Mouse (Mus musculus) retina, postnatal 1 day (tissue): ENCODE data around the gene Larp1.
A peak's percentile ranks its signal among the peaks of the same experiment; 100 is the strongest.

Experiments used
- DNase-seq: peaks from one replicate; pipeline ENCODE4 v3.0.0-alpha.2; 2012

Gene Larp1

GRCm38 (mm10) chr11:58009051-58009515, at the start of gene Larp1:
Gene Larp1, plus strand, starts transcription at chr11:58009064.
- DNase-seq: no peak

- DNase-seq: no peak
These were observed 48.9 kb upstream of the Larp1 start for GRCm38 (mm10) chr11:57959924-57960323.

GRCm38 (mm10) chr11:57962382-57963285, 46.2 kb upstream of the Larp1 start:
- peak; percentile 91 for DNase-seq

GRCm38 (mm10) chr11:57963291-57963870, 45.5 kb upstream of the Larp1 start:
- DNase-seq: peak; percentile 26

GRCm38 (mm10) chr11:57966630-57967029, 42.2 kb upstream of the Larp1 start:
- DNase-seq: no peak

GRCm38 (mm10) chr11:57968301-57968700, 40.6 kb upstream of the Larp1 start:
- DNase-seq: no peak

GRCm38 (mm10) chr11:57970541-57970940, 38.3 kb upstream of the Larp1 start:
- no peak for DNase-seq

- DNase-seq: no peak
These were observed 35.6 kb upstream of the Larp1 start for GRCm38 (mm10) chr11:57973001-57973912.

GRCm38 (mm10) chr11:57973913-57974234, 35.0 kb upstream of the Larp1 start:
- no peak for DNase-seq

- no peak for DNase-seq
These were observed 33.0 kb upstream of the Larp1 start for GRCm38 (mm10) chr11:57975876-57976275.

GRCm38 (mm10) chr11:57977681-57978080, 31.2 kb upstream of the Larp1 start:
- DNase-seq: no peak

- DNase-seq: no peak
These were observed 29.2 kb upstream of the Larp1 start for GRCm38 (mm10) chr11:57979621-57980020.

- DNase-seq: no peak
These were observed 27.6 kb upstream of the Larp1 start for GRCm38 (mm10) chr11:57981083-57981809.

GRCm38 (mm10) chr11:57983480-57984342, 25.2 kb upstream of the Larp1 start:
- DNase-seq: no peak

GRCm38 (mm10) chr11:57984343-57984666, 24.6 kb upstream of the Larp1 start:
- no peak for DNase-seq

- DNase-seq: no peak
These were observed 23.4 kb upstream of the Larp1 start for GRCm38 (mm10) chr11:57985485-57985884.

- DNase-seq: no peak
These were observed 22.8 kb upstream of the Larp1 start for GRCm38 (mm10) chr11:57986053-57986452.

GRCm38 (mm10) chr11:57986456-57986855, 22.4 kb upstream of the Larp1 start:
- no peak for DNase-seq

GRCm38 (mm10) chr11:57986861-57987260, 22.0 kb upstream of the Larp1 start:
- no peak for DNase-seq

- DNase-seq: no peak
These were observed 10.7 kb upstream of the Larp1 start for GRCm38 (mm10) chr11:57998168-57998567.

GRCm38 (mm10) chr11:57998872-57999271, 10.0 kb upstream of the Larp1 start:
- peak; percentile 32 for DNase-seq

GRCm38 (mm10) chr11:58003126-58003525, 5.7 kb upstream of the Larp1 start:
- no peak for DNase-seq
